Mouse (Mus musculus) brain, embryonic 14.5 days (tissue): ENCODE measurements around the gene Bmp8b.

Source experiments
- CTCF ChIP-seq: fragments of 200-500 bp; IDR thresholded peaks from 2 replicates; pipeline ENCODE4 v1.5.1; 2012; ENCODE audit warnings: inconsistent platforms, mild to moderate bottlenecking, moderate library complexity, borderline replicate concordance; ENCODE audit not compliant: insufficient read depth, insufficient read length; ENCODE audit errors: extremely low read depth
- POLR2A ChIP-seq: fragments of 200-500 bp; IDR thresholded peaks from 2 replicates; pipeline ENCODE4 v1.6.1; 2012; ENCODE audit warnings: mild to moderate bottlenecking, inconsistent platforms, borderline replicate concordance; ENCODE audit not compliant: poor library complexity, insufficient read depth, insufficient read length, severe bottlenecking; ENCODE audit errors: extremely low read depth

- TF ChIP-seq CTCF: no peak
- TF ChIP-seq POLR2A: no peak
These were observed 66.8 kb downstream of the Bmp8b start for GRCm38 (mm10) chr4:123171811-123172210.
